Mouse (Mus musculus) liver, postnatal 0 days (tissue): ENCODE measurements around the gene Mt3. TPM values are rescaled to one million over a fixed set of nuclear protein-coding genes. Genes with fewer than 3 reads are reported as not detected.

Experiments
- ATAC-seq: fragments of 200-750 bp; cut with Nextera tagmentation; 2 replicates; pipeline ENCODE4 v1.8.0; 2017; ENCODE audit warnings: mild to moderate bottlenecking, moderate library complexity
- DNase-seq: peaks from one replicate; pipeline ENCODE4 v3.0.0-alpha.2; 2016
- H3K27ac ChIP-seq: fragments of 300-500 bp; sonication (generic); 2 replicates; pipeline ENCODE4 v1.5.1; 2014; ENCODE audit warnings: antibody characterized with exemption, moderate library complexity, mild to moderate bottlenecking, low read depth
- H3K27me3 ChIP-seq: fragments of 300-500 bp; sonication (generic); 2 replicates; pipeline ENCODE4 v1.6.1; 2014; ENCODE audit warnings: low read length, control low read depth, mixed read lengths; ENCODE audit not compliant: insufficient read depth
- H3K36me3 ChIP-seq: fragments of 300-500 bp; sonication (generic); replicated peaks from 2 replicates; pipeline ENCODE4 v1.6.1; 2014; ENCODE audit warnings: mild to moderate bottlenecking, control low read depth, low read length, moderate library complexity, mixed read lengths; ENCODE audit not compliant: insufficient read depth
- H3K4me1 ChIP-seq: fragments of 300-500 bp; sonication (generic); 2 replicates; pipeline ENCODE4 v1.6.1; 2014; ENCODE audit warnings: antibody characterized with exemption, mild to moderate bottlenecking, control low read depth; ENCODE audit not compliant: insufficient read depth
- H3K4me2 ChIP-seq: fragments of 300-500 bp; sonication (generic); 2 replicates; pipeline ENCODE4 v1.6.1; 2014; ENCODE audit warnings: low read depth, mild to moderate bottlenecking, low read length, moderate library complexity, mixed read lengths
- H3K4me3 ChIP-seq: fragments of 300-500 bp; sonication (generic); 2 replicates; pipeline ENCODE4 v1.5.1; 2014; ENCODE audit warnings: low read depth, low read length
- H3K9ac ChIP-seq: fragments of 300-500 bp; sonication (generic); replicated peaks from 2 replicates; pipeline ENCODE4 v1.6.1; 2014; ENCODE audit warnings: mild to moderate bottlenecking, moderate library complexity
- H3K9me3 ChIP-seq: fragments of 300-500 bp; sonication (generic); 2 replicates; pipeline ENCODE4 v1.6.1; 2016; ENCODE audit warnings: mild to moderate bottlenecking, control low read depth, low read length, mixed read lengths
- CTCF ChIP-seq: sonication (generic); IDR thresholded peaks from 2 replicates; pipeline ENCODE4 v1.5.1; 2016; ENCODE audit warnings: antibody characterized with exemption, low read depth
- EP300 ChIP-seq: IDR thresholded peaks from 2 replicates; pipeline ENCODE4 v1.6.1; 2016; ENCODE audit warnings: antibody characterized with exemption, low read depth, mild to moderate bottlenecking
- WGBS: fragments of 180-500 bp; shearing (Covaris S2); extraction: QIAGEN DNeasy Blood & Tissue Kit; methylation state at CpG from one replicate; pipeline ENCODE4 v1.1.7; 2014; ENCODE audit not compliant: insufficient replicate concordance; 5-methylcytosine and 5-hydroxymethylcytosine counted together
- polyA plus RNA-seq: library from polyadenylated mRNA; unstranded; fragments of >200 nt; fragmentation: Nextera tagmentation; extraction: Ambion mirVana; gene quantifications from 2 replicates; pipeline ENCODE4 v1.2.1, GENCODE M21; 2015

Gene Mt3
- polyA plus RNA-seq, 1 experiment from 2014 or later = not detected

- WGBS = 50% methylated on average over 1 of the region's 1 CpGs
- peak overlapping the region; percentile 72 for H3K4me3 ChIP-seq
- H3K9me3 ChIP-seq = no peaks in the 10 kb centered on the region
- H3K27me3 ChIP-seq = no peaks in the 10 kb centered on the region
- no peak for ATAC-seq
- peak overlapping the region; percentile 85 for H3K9ac ChIP-seq
- peak overlapping the region; percentile 97 for H3K27ac ChIP-seq
- peaks cover 35% of the 10 kb centered on the region for H3K4me1 ChIP-seq
- peak overlapping the region; percentile 82 for H3K4me2 ChIP-seq
- TF ChIP-seq EP300 (peak; percentile 38; the same call in 1 of the 2 replicates), CTCF (no peak)
- H3K36me3 ChIP-seq = no peaks in the 10 kb centered on the region; the same call in 1 of the 2 replicates
- DNase-seq = no peak
These were observed 28.1 kb downstream of the Mt3 start for GRCm38 (mm10) chr8:94180561-94180908.

- ATAC-seq (no peak), DNase-seq (peak; percentile 50)
- H3K9me3 ChIP-seq = no peaks in the 10 kb centered on the region
- WGBS = 40% methylated on average over 13 of the region's 13 CpGs
- TF ChIP-seq EP300 = 0 out of 2 replicates have a peak, but pooled peaks have one; percentile 23
- peak; percentile 17; the same call in 1 of the 2 replicates for TF ChIP-seq CTCF
- H3K9ac ChIP-seq = peak overlapping the region; percentile 60
- H3K4me1 ChIP-seq = peaks cover 50% of the 10 kb centered on the region
- peak overlapping the region; percentile 93 for H3K27ac ChIP-seq
- H3K4me3 ChIP-seq = peak overlapping the region; percentile 48
- peak overlapping the region; percentile 78 for H3K4me2 ChIP-seq
- peaks cover 5% of the 10 kb centered on the region; the same call in 1 of the 2 replicates for H3K27me3 ChIP-seq
- H3K36me3 ChIP-seq = no peaks in the 10 kb centered on the region; the same call in 1 of the 2 replicates
These were observed 29.9 kb downstream of the Mt3 start for GRCm38 (mm10) chr8:94182055-94182929.

- Histone ChIP-seq H3K9ac (peak overlapping the region; percentile 60), H3K36me3 (no peaks in the 10 kb centered on the region; the same call in 1 of the 2 replicates), H3K9me3 (no peaks in the 10 kb centered on the region), H3K4me2 (peak overlapping the region; percentile 78), H3K27me3 (peaks cover 6% of the 10 kb centered on the region; the same call in 1 of the 2 replicates), H3K27ac (peak overlapping the region; percentile 93), H3K4me1 (peaks cover 44% of the 10 kb centered on the region), H3K4me3 (peak overlapping the region; percentile 48)
- 0% methylated on average over 16 of the region's 16 CpGs for WGBS
- DNase-seq (peak; percentile 95), ATAC-seq (peak; percentile 49)
- TF ChIP-seq CTCF (peak; percentile 91), EP300 (peak; percentile 79)
These were observed 30.7 kb downstream of the Mt3 start for GRCm38 (mm10) chr8:94183117-94183516.

DNA sequence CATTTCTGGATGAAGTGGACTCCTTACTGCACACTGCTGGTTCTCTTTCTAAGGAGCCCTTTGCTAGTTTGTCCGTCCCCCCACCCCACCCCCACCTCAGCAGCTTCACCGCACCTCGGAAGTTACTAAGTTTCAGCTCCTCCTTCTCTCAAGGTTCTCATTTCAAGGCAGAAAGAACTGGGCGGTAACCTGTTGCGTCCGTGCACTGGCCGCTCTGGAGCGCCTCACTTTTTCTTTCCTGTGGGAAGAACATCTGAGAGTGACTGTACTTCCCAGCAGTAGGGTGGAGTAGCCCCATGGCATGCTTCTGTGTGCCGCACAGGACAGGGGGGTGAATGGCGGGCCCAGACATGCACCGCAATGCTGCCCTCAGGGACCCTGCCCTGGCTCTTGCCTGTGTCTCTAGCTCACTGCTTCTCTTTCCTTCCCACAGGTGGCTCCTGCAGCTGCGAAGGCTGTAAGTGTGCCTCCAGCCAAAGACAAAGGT, 32.0 kb downstream of the Mt3 start:
- 37% methylated on average over 12 of the region's 12 CpGs for WGBS
- Histone ChIP-seq H3K36me3 (no peaks in the 10 kb centered on the region; the same call in 1 of the 2 replicates), H3K9me3 (no peaks in the 10 kb centered on the region), H3K27me3 (peaks cover 6% of the 10 kb centered on the region; the same call in 1 of the 2 replicates), H3K27ac (no peak overlapping the region), H3K4me1 (peaks cover 38% of the 10 kb centered on the region), H3K9ac (0 out of 2 replicates have a peak overlapping the region, but pooled peaks have one; percentile 13), H3K4me2 (peak overlapping the region; percentile 2; the same call in 1 of the 2 replicates), H3K4me3 (no peak overlapping the region)
- ATAC-seq (no peak), DNase-seq (no peak)
- no peak for TF ChIP-seq EP300
- TF ChIP-seq CTCF = no peak

- no peak overlapping the region for H3K9ac ChIP-seq
- peak overlapping the region; percentile 63 for H3K4me2 ChIP-seq
- no peaks in the 10 kb centered on the region for H3K36me3 ChIP-seq
- DNase-seq (no peak), ATAC-seq (no peak)
- H3K27ac ChIP-seq = peak overlapping the region; percentile 66
- H3K4me1 ChIP-seq = peaks cover 43% of the 10 kb centered on the region
- peak overlapping the region; percentile 24; the same call in 1 of the 2 replicates for H3K4me3 ChIP-seq
- 56% methylated on average over 6 of the region's 6 CpGs for WGBS
- peaks cover 6% of the 10 kb centered on the region; the same call in 1 of the 2 replicates for H3K27me3 ChIP-seq
- no peak for TF ChIP-seq EP300
- no peaks in the 10 kb centered on the region for H3K9me3 ChIP-seq
These were observed 33.4 kb downstream of the Mt3 start for GRCm38 (mm10) chr8:94185791-94186190.

- Histone ChIP-seq H3K4me2 (peak overlapping the region; percentile 63), H3K27ac (peak overlapping the region; percentile 66), H3K27me3 (peaks cover 6% of the 10 kb centered on the region; the same call in 1 of the 2 replicates), H3K9ac (peak overlapping the region; percentile 46), H3K36me3 (no peaks in the 10 kb centered on the region), H3K4me1 (peaks cover 50% of the 10 kb centered on the region), H3K4me3 (peak overlapping the region; percentile 24), H3K9me3 (no peaks in the 10 kb centered on the region)
- TF ChIP-seq EP300 (peak; percentile 73; the same call in 1 of the 2 replicates), CTCF (peak; percentile 94)
- DNase-seq = peak; percentile 90
- WGBS = 4% methylated on average over 17 of the region's 17 CpGs
- ATAC-seq = peak; percentile 76
These were observed 34.1 kb downstream of the Mt3 start for GRCm38 (mm10) chr8:94186542-94186941.
